Mouse (Mus musculus) heart, adult 2 months (tissue): ENCODE data around the gene Nfkbiz.

Source experiments
- CTCF ChIP-seq: fragments of 200-600 bp; IDR thresholded peaks from 2 replicates; pipeline ENCODE4 v1.8.1; 2022; ENCODE audit warnings: antibody characterized with exemption, mild to moderate bottlenecking, moderate library complexity
- POLR2A ChIP-seq: fragments of 200-500 bp; IDR thresholded peaks from 2 replicates; pipeline ENCODE4 v1.6.1; 2011; ENCODE audit warnings: mild to moderate bottlenecking, low read depth, low read length, control low read depth; ENCODE audit not compliant: insufficient read depth

GRCm38 (mm10) chr16:55809345-55809744 is 29.4 kb downstream of the Nfkbiz start:
- TF ChIP-seq POLR2A (no peak), CTCF (no peak)
